Mouse (Mus musculus): ENCODE data around the gene Strn3. TPM values are rescaled to one million over a fixed set of nuclear protein-coding genes. Genes with fewer than 3 reads are reported as not detected.

Gene Strn3
- polyA plus RNA-seq, 1 experiment = 18.4 TPM

GRCm38 (mm10) chr12:51729058-51729457 lies 37.4 kb upstream of the Strn3 start:
- DNase-seq = no peak
- H3K27me3 ChIP-seq (ENCODE audit: control insufficient read depth, insufficient read depth, low read length) = no peaks in the 10 kb centered on the region
- H3K4me1 ChIP-seq (replicated peaks; ENCODE audit: control insufficient read depth, insufficient read depth, low read length) = peaks cover 2% of the 10 kb centered on the region; the same call in 1 of the 2 replicates
- peak overlapping the region; percentile 15; the same call in 1 of the 2 replicates for H3K27ac ChIP-seq (ENCODE audit: control insufficient read depth, insufficient read depth, low read length)
- no peak overlapping the region for H3K4me3 ChIP-seq (ENCODE audit: control insufficient read depth, insufficient read depth, low read length)
- 71% methylated on average over 11 of the region's 11 CpGs for WGBS
- no peaks in the 10 kb centered on the region for H3K36me3 ChIP-seq (ENCODE audit: control insufficient read depth, insufficient read depth, low read length)
- TF ChIP-seq POLR2A (IDR thresholded peaks at IDR 0.05; ENCODE audit: control insufficient read depth, extremely low read depth, insufficient read depth, low read length, poor library complexity) (no peak), CTCF (IDR thresholded peaks at IDR 0.05; ENCODE audit: borderline replicate concordance, control insufficient read depth, extremely low read depth, insufficient read depth, low read length, poor library complexity) (no peak)

- no peak overlapping the region for H3K27ac ChIP-seq (ENCODE audit: control insufficient read depth, insufficient read depth, low read length)
- H3K4me1 ChIP-seq (replicated peaks; ENCODE audit: control insufficient read depth, insufficient read depth, low read length) = no peaks in the 10 kb centered on the region
- no peak for DNase-seq
- H3K27me3 ChIP-seq (ENCODE audit: control insufficient read depth, insufficient read depth, low read length) = no peaks in the 10 kb centered on the region
- no peaks in the 10 kb centered on the region for H3K36me3 ChIP-seq (ENCODE audit: control insufficient read depth, insufficient read depth, low read length)
- H3K4me3 ChIP-seq (ENCODE audit: control insufficient read depth, insufficient read depth, low read length) = no peak overlapping the region
- WGBS = over 99% methylated on average over 8 of the region's 8 CpGs
- TF ChIP-seq POLR2A (IDR thresholded peaks at IDR 0.05; ENCODE audit: control insufficient read depth, extremely low read depth, insufficient read depth, low read length, poor library complexity) (no peak), CTCF (IDR thresholded peaks at IDR 0.05; ENCODE audit: borderline replicate concordance, control insufficient read depth, extremely low read depth, insufficient read depth, low read length, poor library complexity) (no peak)
These were observed 30.1 kb upstream of the Strn3 start for GRCm38 (mm10) chr12:51721836-51722235.

- no peak overlapping the region for H3K27ac ChIP-seq (ENCODE audit: control insufficient read depth, insufficient read depth, low read length)
- no peaks in the 10 kb centered on the region for H3K27me3 ChIP-seq (ENCODE audit: control insufficient read depth, insufficient read depth, low read length)
- no peak overlapping the region for H3K4me3 ChIP-seq (ENCODE audit: control insufficient read depth, insufficient read depth, low read length)
- no peaks in the 10 kb centered on the region for H3K4me1 ChIP-seq (replicated peaks; ENCODE audit: control insufficient read depth, insufficient read depth, low read length)
- no peak for DNase-seq
- TF ChIP-seq POLR2A (IDR thresholded peaks at IDR 0.05; ENCODE audit: control insufficient read depth, extremely low read depth, insufficient read depth, low read length, poor library complexity) = no peak
- no peaks in the 10 kb centered on the region for H3K36me3 ChIP-seq (ENCODE audit: control insufficient read depth, insufficient read depth, low read length)
- 92% methylated on average over 6 of the region's 6 CpGs for WGBS
These were observed 26.9 kb upstream of the Strn3 start for GRCm38 (mm10) chr12:51718617-51719016.

GRCm38 (mm10) chr12:51712685-51713084 lies 21.0 kb upstream of the Strn3 start:
- DNase-seq = no peak
- no peak for TF ChIP-seq CTCF (IDR thresholded peaks at IDR 0.05; ENCODE audit: borderline replicate concordance, control insufficient read depth, extremely low read depth, insufficient read depth, low read length, poor library complexity)
- no peak for TF ChIP-seq POLR2A (IDR thresholded peaks at IDR 0.05; ENCODE audit: control insufficient read depth, extremely low read depth, insufficient read depth, low read length, poor library complexity)
- Histone ChIP-seq H3K4me1 (replicated peaks; ENCODE audit: control insufficient read depth, insufficient read depth, low read length) (peaks cover 3% of the 10 kb centered on the region; the same call in 1 of the 2 replicates), H3K27ac (ENCODE audit: control insufficient read depth, insufficient read depth, low read length) (no peak overlapping the region), H3K36me3 (ENCODE audit: control insufficient read depth, insufficient read depth, low read length) (no peaks in the 10 kb centered on the region), H3K27me3 (ENCODE audit: control insufficient read depth, insufficient read depth, low read length) (no peaks in the 10 kb centered on the region), H3K4me3 (ENCODE audit: control insufficient read depth, insufficient read depth, low read length) (no peak overlapping the region)
- 87% methylated on average over 1 of the region's 1 CpGs for WGBS

GRCm38 (mm10) chr12:51710154-51710553 lies 18.5 kb upstream of the Strn3 start:
- Histone ChIP-seq H3K4me1 (replicated peaks; ENCODE audit: control insufficient read depth, insufficient read depth, low read length) (peaks cover 3% of the 10 kb centered on the region; the same call in 1 of the 2 replicates), H3K4me3 (ENCODE audit: control insufficient read depth, insufficient read depth, low read length) (no peak overlapping the region), H3K36me3 (ENCODE audit: control insufficient read depth, insufficient read depth, low read length) (no peaks in the 10 kb centered on the region), H3K27me3 (ENCODE audit: control insufficient read depth, insufficient read depth, low read length) (no peaks in the 10 kb centered on the region), H3K27ac (ENCODE audit: control insufficient read depth, insufficient read depth, low read length) (no peak overlapping the region)
- DNase-seq = no peak
- WGBS = 64% methylated on average over 5 of the region's 5 CpGs
- TF ChIP-seq POLR2A (IDR thresholded peaks at IDR 0.05; ENCODE audit: control insufficient read depth, extremely low read depth, insufficient read depth, low read length, poor library complexity) = no peak
- TF ChIP-seq CTCF (IDR thresholded peaks at IDR 0.05; ENCODE audit: borderline replicate concordance, control insufficient read depth, extremely low read depth, insufficient read depth, low read length, poor library complexity) = no peak

GRCm38 (mm10) chr12:51709741-51710140 lies 18.0 kb upstream of the Strn3 start:
- Histone ChIP-seq H3K36me3 (ENCODE audit: control insufficient read depth, insufficient read depth, low read length) (no peaks in the 10 kb centered on the region), H3K27me3 (ENCODE audit: control insufficient read depth, insufficient read depth, low read length) (no peaks in the 10 kb centered on the region), H3K27ac (ENCODE audit: control insufficient read depth, insufficient read depth, low read length) (no peak overlapping the region), H3K4me3 (ENCODE audit: control insufficient read depth, insufficient read depth, low read length) (no peak overlapping the region), H3K4me1 (replicated peaks; ENCODE audit: control insufficient read depth, insufficient read depth, low read length) (peaks cover 3% of the 10 kb centered on the region; the same call in 1 of the 2 replicates)
- 91% methylated on average over 3 of the region's 3 CpGs for WGBS
- no peak for TF ChIP-seq CTCF (IDR thresholded peaks at IDR 0.05; ENCODE audit: borderline replicate concordance, control insufficient read depth, extremely low read depth, insufficient read depth, low read length, poor library complexity)
- TF ChIP-seq POLR2A (IDR thresholded peaks at IDR 0.05; ENCODE audit: control insufficient read depth, extremely low read depth, insufficient read depth, low read length, poor library complexity) = no peak
- no peak for DNase-seq

All from thymus, adult 2 months (tissue).